Mouse (Mus musculus) frontal cortex, adult (tissue): ENCODE measurements around the gene Ptov1.

Source experiments
- ATAC-seq: cut with Nextera tagmentation; 2 replicates; pipeline ENCODE4 v1.9.2; 2017; ENCODE audit warnings: mild to moderate bottlenecking, moderate library complexity, mixed read lengths; ENCODE audit not compliant: low TSS enrichment

Ptov1 gene

GRCm38 (mm10) chr7:44839491-44840191 lies 29.9 kb downstream of the Ptov1 start:
- peak; percentile 45 for ATAC-seq

- no peak for ATAC-seq
Observed at GRCm38 (mm10) chr7:44839171-44839490, 30.5 kb downstream of the Ptov1 start.

- ATAC-seq, result no peak
Observed at GRCm38 (mm10) chr7:44838073-44838472, 31.5 kb downstream of the Ptov1 start.

- no peak for ATAC-seq
Observed at GRCm38 (mm10) chr7:44836423-44837053, 33.0 kb downstream of the Ptov1 start.

GRCm38 (mm10) chr7:44836016-44836404 lies 33.6 kb downstream of the Ptov1 start:
- ATAC-seq, result no peak

- no peak for ATAC-seq
Observed at GRCm38 (mm10) chr7:44835373-44836015, 34.1 kb downstream of the Ptov1 start.

- ATAC-seq, result no peak
Observed at GRCm38 (mm10) chr7:44832763-44833162, 36.8 kb downstream of the Ptov1 start.

GRCm38 (mm10) chr7:44828706-44829105 lies 40.9 kb downstream of the Ptov1 start:
- ATAC-seq, result no peak

- no peak for ATAC-seq
Observed at GRCm38 (mm10) chr7:44826771-44827170, 42.8 kb downstream of the Ptov1 start.

GRCm38 (mm10) chr7:44824872-44825271 lies 44.7 kb downstream of the Ptov1 start:
- peak; percentile 75 for ATAC-seq

GRCm38 (mm10) chr7:44823409-44823808 lies 46.2 kb downstream of the Ptov1 start:
- ATAC-seq, result no peak; the same call in 1 of the 2 replicates

- ATAC-seq, result no peak
Observed at GRCm38 (mm10) chr7:44821666-44822448, 47.7 kb downstream of the Ptov1 start.

- no peak for ATAC-seq
Observed at GRCm38 (mm10) chr7:44820525-44820924, 49.1 kb downstream of the Ptov1 start.

- no peak for ATAC-seq
Observed at GRCm38 (mm10) chr7:44819863-44820262, 49.7 kb downstream of the Ptov1 start.

GRCm38 (mm10) chr7:44819391-44819790 lies 50.2 kb downstream of the Ptov1 start:
- ATAC-seq, result no peak

- no peak for ATAC-seq
Observed at GRCm38 (mm10) chr7:44818751-44819235, 50.8 kb downstream of the Ptov1 start.

- ATAC-seq, result no peak
Observed at GRCm38 (mm10) chr7:44818164-44818563, 51.4 kb downstream of the Ptov1 start.

- no peak for ATAC-seq
Observed at GRCm38 (mm10) chr7:44817441-44817840, 52.1 kb downstream of the Ptov1 start.

GRCm38 (mm10) chr7:44816470-44817021 lies 53.0 kb downstream of the Ptov1 start, which contains the start of gene Atf5:
Gene Atf5 (minus strand): TSS chr7:44816658.
- no peak for ATAC-seq

GRCm38 (mm10) chr7:44815721-44816469 lies 53.7 kb downstream of the Ptov1 start, which contains the start of the genes Nup62 and Il4i1:
Gene Nup62 (plus strand): TSS chr7:44816088.
Gene Il4i1 (plus strand): TSS chr7:44816387.
- peak; percentile 92 for ATAC-seq
